Comparison of ENCODE assay signal across 8 mouse cellular contexts in genomic region chrX:141475566-141476327, GRCm38 (mm10). TPM values are rescaled to one million over a fixed set of nuclear protein-coding genes. Genes with fewer than 3 reads are reported as not detected.
DNase-seq lines count a peak whose midpoint lies in the region; ATAC-seq lines count a peak whose summit lies in the region.

No protein-coding gene starts in this region.

- ATAC-seq in heart, embryonic 16.5 days (replicated peaks; ENCODE audit: extremely low read depth, insufficient read depth, low FRiP score) = peak; percentile 52; the same call in 1 of the 2 replicates
- no peak for ATAC-seq in CD4-positive, CD25-positive, alpha-beta regulatory T cell, adult 4 months

- peak overlapping the region; percentile 83 for H3K27ac ChIP-seq in heart, embryonic 16.5 days (ENCODE audit: low read length)

- H3K4me3 ChIP-seq in heart, embryonic 16.5 days (ENCODE audit: low read length) = peak overlapping the region; percentile 58

- peak overlapping the region; percentile 64 for H3K9ac ChIP-seq in heart, embryonic 16.5 days (ENCODE audit: low read length)

- H3K9me3 ChIP-seq in heart, embryonic 16.5 days (replicated peaks; ENCODE audit: control insufficient read depth, low read length) = no peaks in the 10 kb centered on the region

- no peaks in the 10 kb centered on the region for H3K27me3 ChIP-seq in heart, embryonic 16.5 days (ENCODE audit: control insufficient read depth, insufficient read depth, low read length)

- peak; percentile 5 to 10 for DNase-seq in lung, adult 18-20 months
- DNase-seq in lung, postnatal 36 days = no peak
- peak; percentile 6 for DNase-seq in brain, adult 2 months (ENCODE audit: low read depth, low spot score)
- peak; percentile 15 for DNase-seq in kidney, postnatal 14 days
- peak; percentile 21 for DNase-seq in mesoderm, embryonic 11.5 days (ENCODE audit: low read depth, low spot score)
- DNase-seq in cerebellum, postnatal 36 days = no peak

- no peaks in the 10 kb centered on the region for H3K4me1 ChIP-seq in heart, embryonic 16.5 days (ENCODE audit: control insufficient read depth, insufficient read depth, low read length)

- no peaks in the 10 kb centered on the region for H3K36me3 ChIP-seq in heart, embryonic 16.5 days (ENCODE audit: control insufficient read depth, insufficient read depth)

- peak overlapping the region; percentile 65 for H3K4me2 ChIP-seq in heart, embryonic 16.5 days (ENCODE audit: low read depth, low read length)

- 17% methylated on average over 14 of the region's 14 CpGs for WGBS in heart, embryonic 16.5 days

RNA-seq across cellular contexts. Expression of gene Col4a5, which starts 0.6 kb away (rescaled TPM):
- polyA plus RNA-seq in heart, embryonic 16.5 days (2015; fragmentation: Nextera tagmentation; extraction: Ambion mirVana) = 33.3 and 36.6 TPM in 2 replicates
- not detected for polyA plus RNA-seq in CD4-positive, CD25-positive, alpha-beta regulatory T cell, adult 4 months (2017; shearing (Covaris generic))

RNA-seq across cellular contexts. Expression of gene Col4a6, which starts 1.9 kb away (rescaled TPM):
- polyA plus RNA-seq in heart, embryonic 16.5 days (2015; fragmentation: Nextera tagmentation; extraction: Ambion mirVana) = 3.8 and 5.2 TPM in 2 replicates
- polyA plus RNA-seq in CD4-positive, CD25-positive, alpha-beta regulatory T cell, adult 4 months (2017; shearing (Covaris generic)) = not detected

Comparison
In these comparisons a context has a peak if more than half of its experiments do, and no peak if none do; other contexts are left out.
1. DNase-seq: peak in lung, adult 18-20 months (2 of 2), brain, adult 2 months (single experiment), kidney, postnatal 14 days (single experiment) and mesoderm, embryonic 11.5 days (single experiment); none in lung, postnatal 36 days (single experiment) and cerebellum, postnatal 36 days (0 of 2).
2. RNA of gene Col4a5, which starts 0.6 kb away (polyA plus RNA-seq): 33.3 to 36.6 TPM in heart, embryonic 16.5 days; not detected in CD4-positive, CD25-positive, alpha-beta regulatory T cell, adult 4 months; every median in the first group is over 10 times any median in the second.